Mouse (Mus musculus) testis, adult 10 weeks (tissue): Measurements from ENCODE around the gene Ccdc175. TPM values are rescaled to one million over a fixed set of nuclear protein-coding genes. Genes with fewer than 3 reads are reported as not detected.

ENCODE experiments used
- polyA plus RNA-seq: library from polyadenylated mRNA; stranded (reverse); fragments of 350-450 nt; fragmentation: Illumina TruSeq; extraction: RNeasy Lipid Tissue Mini Kit (QIAGEN cat#74804); gene quantifications from one replicate; pipeline ENCODE4 v1.2.3, GENCODE M21; 2014; ENCODE audit warnings: low read depth, low replicate concordance

The Ccdc175 gene
- polyA plus RNA-seq, result 388 TPM

DNA sequence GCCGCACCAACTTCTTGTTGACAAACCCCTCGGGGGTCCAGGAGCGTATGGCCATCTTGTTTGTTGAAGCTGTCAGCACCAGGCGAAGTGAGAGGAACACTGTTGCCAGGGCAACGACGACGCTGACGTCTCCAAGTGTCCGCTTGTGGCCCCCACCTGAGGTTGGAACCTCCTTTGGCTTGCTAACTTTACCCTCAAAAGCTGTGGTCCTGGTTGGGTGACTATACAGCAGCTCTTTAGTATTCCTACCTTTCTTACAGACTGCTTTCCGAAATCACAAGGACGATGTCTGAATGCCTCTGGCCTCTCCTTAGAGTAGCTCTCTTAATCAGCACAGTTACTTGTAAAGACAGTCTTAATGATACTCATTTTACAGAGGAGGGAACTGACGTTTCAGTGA, at the start of gene Ccdc175:
Gene Ccdc175 (minus strand): TSS at position 101 of the 400 bp plus-strand sequence.

DNA sequence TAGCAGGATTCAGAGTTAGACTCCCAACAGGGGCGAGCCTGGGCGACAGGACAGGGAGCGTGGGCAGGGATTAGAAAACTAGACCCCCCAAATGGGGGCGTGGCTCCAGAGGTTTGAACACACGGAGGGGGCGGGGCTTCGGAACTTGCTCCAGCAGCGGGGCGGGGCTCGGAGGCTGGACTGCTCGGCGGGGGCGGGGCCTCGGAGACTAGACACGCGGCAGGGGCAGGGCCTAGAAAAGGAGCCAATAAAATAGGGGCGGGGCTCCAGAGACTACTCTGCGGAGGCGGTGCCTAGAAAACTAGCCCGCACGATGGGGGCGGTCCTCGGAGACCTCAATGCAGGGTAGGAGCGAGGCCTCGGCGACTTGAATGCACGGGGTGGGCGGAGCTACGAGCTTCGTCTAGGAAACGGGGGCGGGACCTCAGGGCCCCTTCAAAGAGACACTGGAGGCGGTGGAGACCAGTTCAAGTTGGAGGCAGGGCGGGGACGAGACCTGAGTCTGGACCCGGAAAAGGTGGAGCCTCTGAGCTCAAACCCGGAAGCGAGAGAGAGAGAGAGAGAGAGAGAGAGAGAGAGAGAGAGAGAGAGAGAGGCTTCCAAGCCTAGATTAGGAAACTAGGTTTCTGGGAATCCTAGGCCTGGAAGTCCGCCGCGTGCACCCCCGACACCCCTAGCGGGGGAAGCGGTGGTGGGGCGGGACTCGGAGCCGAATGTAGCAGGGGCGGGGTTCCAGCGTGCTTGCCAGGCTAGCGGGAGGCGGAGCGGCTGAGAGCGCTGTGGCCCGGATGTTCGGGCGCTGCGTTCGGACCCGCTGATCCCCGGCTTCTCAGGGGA, 99.3 kb downstream of the Ccdc175 start, which contains the start of the genes L3hypdh and Jkamp:
Gene L3hypdh (minus strand): TSS at position 111 of the 837 bp plus-strand sequence.
Gene Jkamp (plus strand): TSS at position 261 of the 837 bp plus-strand sequence.

DNA sequence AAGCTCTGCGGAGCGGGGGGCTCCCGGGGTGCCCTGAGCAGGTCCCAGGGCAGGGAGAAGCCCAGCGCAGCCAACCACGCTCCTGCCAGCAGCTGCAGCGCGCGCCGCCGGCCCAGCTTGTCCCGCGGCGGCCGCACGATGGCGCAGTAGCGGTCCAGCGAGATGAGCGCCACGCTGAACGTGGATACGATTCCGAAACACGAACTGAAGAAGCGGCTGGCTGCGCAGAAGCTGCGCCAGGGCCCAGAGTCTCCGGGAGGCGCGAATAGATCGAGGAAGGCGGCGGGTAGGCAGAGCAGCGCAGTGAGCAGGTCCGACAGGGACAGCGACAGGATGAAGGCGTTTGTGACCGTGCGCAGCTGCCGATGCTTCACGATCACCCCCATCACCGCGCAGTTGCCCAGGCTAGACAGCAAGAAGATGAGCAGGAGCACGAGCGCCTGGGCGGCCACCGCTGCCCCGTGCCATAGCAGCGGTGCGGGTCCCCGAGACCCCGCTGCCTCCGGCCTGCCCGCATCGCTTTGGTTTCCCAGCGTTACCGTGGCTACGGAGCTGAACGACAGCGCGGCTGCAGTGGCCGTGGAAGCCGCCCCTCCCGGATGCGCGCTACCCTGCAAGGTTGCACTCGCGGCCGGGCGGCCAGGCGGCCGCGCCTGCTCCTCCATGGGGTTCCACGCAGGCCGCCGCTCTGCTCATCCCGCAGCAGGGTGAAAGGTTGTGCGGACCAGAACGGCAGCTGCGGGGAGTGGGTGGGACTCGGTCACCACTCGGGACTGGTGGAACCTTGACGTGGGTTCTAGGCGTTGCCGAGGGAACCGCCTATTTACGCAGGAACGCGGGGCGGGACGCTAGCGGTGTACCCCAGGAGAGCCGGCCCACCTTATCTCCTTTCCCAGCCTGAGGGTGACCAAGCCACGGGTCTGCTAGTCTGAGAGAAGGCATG, 114.2 kb downstream of the Ccdc175 start, which contains the start of gene Gpr135:
Gene Gpr135 (minus strand): TSS at position 799 of the 943 bp plus-strand sequence.

Other genes starting within 250 kb of the Ccdc175 start
- gene Gpr135, start 113.9 kb downstream of the Ccdc175 start, polyA plus RNA-seq, result 0.92 TPM
- gene L3hypdh, start 99.6 kb downstream of the Ccdc175 start, polyA plus RNA-seq, result 1.3 TPM
- 9.0 TPM for gene Jkamp, start 99.4 kb downstream of the Ccdc175 start, polyA plus RNA-seq
- gene Rtn1, start 224.0 kb upstream of the Ccdc175 start, polyA plus RNA-seq, result 21.2 TPM